Mouse (Mus musculus) heart, embryonic 14.5 days (tissue): Measurements from ENCODE around the gene Tmem220. TPM values are rescaled to one million over a fixed set of nuclear protein-coding genes. Genes with fewer than 3 reads are reported as not detected.

ENCODE experiments used
- ATAC-seq: fragments of 200-750 bp; cut with Nextera tagmentation; 2 replicates; pipeline ENCODE4 v1.8.0; 2017; ENCODE audit warnings: low read depth, moderate TSS enrichment; ENCODE audit not compliant: insufficient number of reproducible peaks, insufficient read depth, low FRiP score
- H3K27ac ChIP-seq, 2 experiments: fragments of 200-500 bp in 1 of 2; fragments of 300-500 bp in 1 of 2; sonication (generic) in 1 of 2; replicated peaks in 1 of 2; 2 replicates each; pipeline ENCODE4 v1.5.1; 2012 to 2014; ENCODE audit warnings: low read depth in 2 of 2, low read length in 2 of 2, control low read depth in 1 of 2, mild to moderate bottlenecking in 1 of 2, mixed read lengths in 1 of 2; ENCODE audit not compliant: control insufficient read depth in 1 of 2, insufficient read depth in 1 of 2
- H3K27me3 ChIP-seq: fragments of 300-500 bp; sonication (generic); 2 replicates; pipeline ENCODE4 v1.6.1; 2014; ENCODE audit warnings: mild to moderate bottlenecking, low read length, control low read depth; ENCODE audit not compliant: control insufficient read depth, insufficient read depth
- H3K36me3 ChIP-seq: fragments of 300-500 bp; sonication (generic); 2 replicates; pipeline ENCODE4 v1.6.1; 2014; ENCODE audit warnings: mild to moderate bottlenecking, control low read depth, low read length, mixed read lengths; ENCODE audit not compliant: control insufficient read depth, insufficient read depth
- H3K4me1 ChIP-seq, 2 experiments: fragments of 200-500 bp in 1 of 2; fragments of 300-500 bp in 1 of 2; sonication (generic) in 1 of 2; 2 replicates each; pipeline ENCODE4 v1.6.1; 2012 to 2014; ENCODE audit warnings: low read length in 2 of 2, control low read depth in 1 of 2, mixed read lengths in 1 of 2; ENCODE audit not compliant: control insufficient read depth in 2 of 2, insufficient read depth in 2 of 2
- H3K4me2 ChIP-seq: fragments of 300-500 bp; sonication (generic); 2 replicates; pipeline ENCODE4 v1.6.1; 2014; ENCODE audit warnings: mild to moderate bottlenecking, low read length
- H3K4me3 ChIP-seq, 2 experiments: fragments of 200-500 bp in 1 of 2; fragments of 300-500 bp in 1 of 2; sonication (generic) in 1 of 2; 2 replicates each; pipeline ENCODE4 v1.5.1; 2012 to 2014; ENCODE audit warnings: low read length in 2 of 2, mild to moderate bottlenecking in 2 of 2, control low read depth in 1 of 2, low read depth in 1 of 2, moderate library complexity in 1 of 2; ENCODE audit not compliant: control insufficient read depth in 1 of 2, insufficient read depth in 1 of 2
- H3K9ac ChIP-seq: fragments of 300-500 bp; sonication (generic); 2 replicates; pipeline ENCODE4 v1.6.1; 2014; ENCODE audit warnings: mild to moderate bottlenecking, low read length
- H3K9me3 ChIP-seq: fragments of 300-500 bp; sonication (generic); 2 replicates; pipeline ENCODE4 v1.6.1; 2016; ENCODE audit warnings: low read length, control low read depth; ENCODE audit not compliant: control insufficient read depth
- WGBS: fragments of 180-500 bp; shearing (Covaris S2); extraction: QIAGEN DNeasy Blood & Tissue Kit; methylation state at CpG from one replicate; pipeline ENCODE4 v1.1.7; 2014; 5-methylcytosine and 5-hydroxymethylcytosine counted together
- polyA plus RNA-seq: library from polyadenylated mRNA; unstranded; fragments of >200 nt; fragmentation: Nextera tagmentation; extraction: Ambion mirVana; gene quantifications from 2 replicates; pipeline ENCODE4 v1.2.1, GENCODE M21; 2014

Gene Tmem220
- polyA plus RNA-seq, 1 experiment from 2014 or later = 1.7 TPM

DNA sequence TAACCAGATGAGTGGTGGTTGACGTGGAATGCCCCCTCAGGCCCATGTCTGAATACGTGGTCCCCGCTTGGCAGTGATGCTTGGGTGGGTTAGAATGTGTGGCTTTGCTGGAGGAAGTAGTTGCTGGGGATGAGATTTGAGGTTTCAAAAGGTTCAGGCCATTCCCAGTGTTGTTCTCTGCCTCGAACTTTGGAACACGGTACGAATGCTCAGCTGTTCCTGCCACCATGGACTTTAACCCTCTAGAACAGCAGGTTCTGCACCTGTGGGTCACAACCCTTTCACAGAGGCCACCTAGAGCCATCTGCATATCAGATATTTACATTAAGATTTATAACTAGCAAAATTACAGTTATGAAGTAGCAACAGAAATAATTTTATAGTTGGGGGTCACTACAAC lies 11.3 kb downstream of the Tmem220 start:
- Histone ChIP-seq H3K27me3 (no peaks in the 10 kb centered on the region), H3K4me2 (no peak overlapping the region), H3K27ac (no peak overlapping the region), H3K9ac (no peak overlapping the region), H3K4me3 (no peak overlapping the region), H3K36me3 (peaks cover 49% of the 10 kb centered on the region), H3K4me1 (peaks cover 3 to 4% of the 10 kb centered on the region in 2 experiments; a peak in 2 of 4 replicates), H3K9me3 (no peaks in the 10 kb centered on the region)
- WGBS = 86% methylated on average over 6 of the region's 6 CpGs
- no peak for ATAC-seq

DNA sequence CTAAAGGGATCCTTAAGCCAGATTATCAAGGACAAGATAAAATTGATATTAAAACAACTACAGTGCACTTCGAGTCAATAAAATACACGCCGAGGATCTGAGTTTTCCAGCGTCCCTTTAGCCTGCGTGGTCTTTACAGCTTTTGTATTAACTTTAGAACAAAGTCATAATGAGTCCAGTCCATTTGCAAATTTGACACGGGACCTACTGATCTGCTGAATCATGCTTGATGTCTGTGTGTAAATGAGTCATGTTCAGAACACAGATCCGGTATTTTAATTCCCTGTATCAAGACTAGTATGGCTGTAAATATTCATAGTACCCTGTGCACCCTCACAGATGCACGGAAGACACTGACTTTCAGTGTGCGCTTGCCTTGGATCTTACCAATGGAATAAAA lies 11.9 kb downstream of the Tmem220 start:
- no peak for ATAC-seq
- no peaks in the 10 kb centered on the region for H3K27me3 ChIP-seq
- no peak overlapping the region for H3K4me2 ChIP-seq
- no peaks in the 10 kb centered on the region for H3K9me3 ChIP-seq
- H3K27ac ChIP-seq = no peak overlapping the region
- no peak overlapping the region for H3K9ac ChIP-seq
- H3K36me3 ChIP-seq = peaks cover 55% of the 10 kb centered on the region
- peaks cover 3 to 4% of the 10 kb centered on the region in 2 experiments; a peak in 2 of 4 replicates for H3K4me1 ChIP-seq
- WGBS = 94% methylated on average over 9 of the region's 9 CpGs
- no peak overlapping the region for H3K4me3 ChIP-seq

DNA sequence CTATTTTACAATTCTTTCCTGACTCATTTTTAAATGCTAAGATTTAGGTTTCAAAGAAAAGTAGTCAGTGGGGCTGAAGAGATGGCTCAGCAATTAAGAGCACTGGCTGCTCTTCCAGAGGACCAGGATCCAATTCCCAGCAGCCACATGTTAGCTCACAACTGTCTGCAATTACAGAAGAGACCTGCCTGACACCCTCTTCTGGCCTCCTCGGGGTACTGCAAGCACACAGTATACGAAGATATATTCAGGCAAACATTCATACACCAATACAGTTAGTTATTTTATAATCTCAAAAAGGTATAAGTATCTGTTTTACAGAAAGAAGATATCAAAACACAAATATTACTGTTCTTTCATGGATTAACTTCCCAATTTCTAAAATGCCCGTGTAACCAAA lies 14.8 kb downstream of the Tmem220 start:
- no peak for ATAC-seq
- Histone ChIP-seq H3K4me2 (no peak overlapping the region), H3K9ac (no peak overlapping the region), H3K27ac (peak overlapping the region in 1 of 2 experiments; percentile 61; a peak in 1 of 4 replicates), H3K4me1 (peaks cover 3 to 4% of the 10 kb centered on the region in 2 experiments; a peak in 2 of 4 replicates), H3K36me3 (peaks cover 56% of the 10 kb centered on the region), H3K9me3 (no peaks in the 10 kb centered on the region), H3K4me3 (no peak overlapping the region), H3K27me3 (no peaks in the 10 kb centered on the region)
- 87% methylated on average over 3 of the region's 3 CpGs for WGBS

DNA sequence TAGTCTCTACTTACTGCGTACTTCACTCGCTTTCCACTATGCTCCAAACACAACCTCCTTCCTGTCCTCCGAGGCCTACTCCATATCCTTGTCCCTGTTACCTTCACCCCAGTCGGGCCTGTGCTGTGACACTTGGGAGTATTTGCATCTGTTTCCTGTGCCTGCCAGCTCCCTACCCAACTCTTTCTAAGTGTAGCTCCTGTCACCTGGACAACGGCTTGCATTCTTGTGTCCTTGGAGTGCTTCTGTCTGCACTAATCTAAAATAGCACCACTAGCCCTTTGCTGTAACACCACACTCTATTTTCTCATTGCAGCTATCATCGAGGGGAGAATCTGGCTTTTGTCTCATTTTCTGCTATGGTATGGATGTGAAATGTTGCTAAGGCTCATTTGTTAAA lies 15.5 kb downstream of the Tmem220 start:
- Histone ChIP-seq H3K4me1 (peaks cover 3 to 4% of the 10 kb centered on the region in 2 experiments; a peak in 2 of 4 replicates), H3K4me3 (no peak overlapping the region), H3K4me2 (no peak overlapping the region), H3K9ac (no peak overlapping the region), H3K36me3 (peaks cover 58% of the 10 kb centered on the region), H3K9me3 (no peaks in the 10 kb centered on the region), H3K27me3 (no peaks in the 10 kb centered on the region), H3K27ac (peak overlapping the region; percentile 69 to 71)
- ATAC-seq = peak; percentile 47; the same call in 1 of the 2 replicates
- WGBS = 45% methylated on average over 6 of the region's 6 CpGs

DNA sequence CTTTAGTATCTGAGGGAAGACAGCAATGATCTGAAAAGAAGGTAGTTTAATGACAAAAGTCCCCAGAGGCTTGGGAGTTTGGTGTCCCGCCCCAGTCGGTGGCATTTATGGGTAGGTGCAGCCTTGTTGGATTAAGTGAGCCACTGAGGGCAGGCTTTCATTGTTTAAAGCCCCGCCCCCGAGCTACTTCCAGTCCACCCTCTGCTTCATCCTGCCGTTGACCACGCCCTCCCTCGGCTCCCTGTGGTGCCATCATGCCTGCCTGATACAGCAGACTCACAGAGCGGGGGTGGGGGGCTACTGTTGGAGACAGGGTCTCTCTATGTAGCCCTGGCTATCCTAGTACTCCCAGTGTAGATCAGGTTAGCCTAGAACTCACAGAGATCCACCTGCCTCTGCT lies 18.1 kb downstream of the Tmem220 start:
- H3K27me3 ChIP-seq = no peaks in the 10 kb centered on the region
- H3K4me3 ChIP-seq = no peak overlapping the region
- WGBS = 67% methylated on average over 8 of the region's 8 CpGs
- peaks cover 51% of the 10 kb centered on the region for H3K36me3 ChIP-seq
- no peak for ATAC-seq
- H3K9ac ChIP-seq = no peak overlapping the region
- H3K27ac ChIP-seq = no peak overlapping the region
- H3K9me3 ChIP-seq = no peaks in the 10 kb centered on the region
- H3K4me1 ChIP-seq = peaks cover 3 to 4% of the 10 kb centered on the region in 2 experiments; a peak in 2 of 4 replicates
- no peak overlapping the region for H3K4me2 ChIP-seq

DNA sequence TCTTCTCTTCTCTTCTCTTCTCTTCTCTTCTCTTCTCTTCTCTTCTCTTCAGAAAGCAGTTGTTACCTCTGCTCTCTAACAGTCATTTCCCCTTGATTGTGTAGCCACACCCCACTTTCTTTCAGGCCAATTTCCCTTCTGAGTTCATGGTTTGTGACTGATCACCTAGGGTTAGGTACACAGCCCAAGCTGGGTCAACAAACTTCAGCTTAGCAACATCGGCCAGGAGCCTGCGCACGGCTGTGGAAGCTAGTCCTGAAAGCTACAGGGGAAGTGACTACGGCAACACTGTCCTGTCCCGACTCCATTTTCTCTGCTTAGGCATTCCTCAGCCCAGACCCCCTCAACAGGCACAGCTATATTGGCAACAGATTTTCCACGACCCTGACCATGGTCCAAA lies 20.0 kb downstream of the Tmem220 start:
- 87% methylated on average over 6 of the region's 6 CpGs for WGBS
- H3K4me3 ChIP-seq = no peak overlapping the region
- H3K36me3 ChIP-seq = peaks cover 35% of the 10 kb centered on the region
- no peak overlapping the region for H3K4me2 ChIP-seq
- ATAC-seq = no peak
- no peak overlapping the region for H3K27ac ChIP-seq
- H3K4me1 ChIP-seq = peaks cover 3 to 4% of the 10 kb centered on the region in 2 experiments; a peak in 2 of 4 replicates
- no peaks in the 10 kb centered on the region for H3K9me3 ChIP-seq
- no peak overlapping the region for H3K9ac ChIP-seq
- no peaks in the 10 kb centered on the region for H3K27me3 ChIP-seq

DNA sequence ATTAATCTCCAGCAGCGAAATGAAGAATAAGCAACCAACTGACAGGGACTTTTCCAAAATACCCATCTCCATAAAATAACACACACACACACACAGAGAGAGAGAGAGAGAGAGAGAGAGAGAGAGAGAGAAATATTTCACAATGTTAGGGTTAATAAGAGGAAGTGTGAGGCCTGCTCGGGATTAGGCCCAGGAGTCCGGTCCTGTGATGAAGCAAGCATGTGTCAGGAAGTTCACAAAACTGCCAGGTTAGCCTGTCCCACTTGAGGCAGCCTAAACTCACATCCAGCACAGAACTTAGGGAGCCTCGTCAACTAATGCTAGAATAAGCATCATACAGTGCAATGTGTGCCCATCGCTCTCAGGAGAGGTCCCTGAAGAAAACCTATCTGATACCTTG lies 22.2 kb downstream of the Tmem220 start:
- Histone ChIP-seq H3K4me3 (no peak overlapping the region), H3K4me2 (no peak overlapping the region), H3K4me1 (no peaks in the 10 kb centered on the region; a peak in 1 of 4 replicates), H3K9ac (no peak overlapping the region), H3K27me3 (no peaks in the 10 kb centered on the region), H3K9me3 (no peaks in the 10 kb centered on the region), H3K27ac (no peak overlapping the region), H3K36me3 (peaks cover 24% of the 10 kb centered on the region)
- 90% methylated on average over 5 of the region's 5 CpGs for WGBS
- ATAC-seq = no peak

DNA sequence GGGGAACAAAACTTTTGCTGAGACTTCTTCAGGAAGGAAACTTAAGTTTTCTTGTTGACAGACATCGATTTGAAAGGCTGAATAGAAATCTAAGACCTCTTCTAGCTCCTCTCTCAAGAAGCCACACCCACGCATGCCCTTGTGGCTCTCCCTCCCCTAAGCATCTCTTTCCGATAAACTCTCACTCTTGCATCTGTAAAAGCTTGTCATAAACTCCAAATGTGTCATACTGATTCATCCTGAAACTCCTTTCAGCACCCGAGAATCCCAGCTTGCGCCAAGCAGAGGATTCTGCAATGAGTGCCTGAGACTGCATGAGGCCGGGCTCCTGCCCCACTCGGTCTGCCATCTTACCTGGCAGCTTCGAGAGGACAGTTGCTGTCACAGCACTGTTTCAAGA lies 23.5 kb downstream of the Tmem220 start:
- Histone ChIP-seq H3K9ac (no peak overlapping the region), H3K36me3 (peaks cover 24% of the 10 kb centered on the region), H3K27me3 (no peaks in the 10 kb centered on the region), H3K4me3 (no peak overlapping the region), H3K9me3 (no peaks in the 10 kb centered on the region), H3K27ac (no peak overlapping the region), H3K4me1 (peaks cover 0 to 5% of the 10 kb centered on the region in 2 experiments; a peak in 2 of 4 replicates), H3K4me2 (no peak overlapping the region)
- WGBS = 81% methylated on average over 8 of the region's 8 CpGs
- ATAC-seq = no peak
